Mouse (Mus musculus): ENCODE data around the gene Caln1.

Gene Caln1

DNA sequence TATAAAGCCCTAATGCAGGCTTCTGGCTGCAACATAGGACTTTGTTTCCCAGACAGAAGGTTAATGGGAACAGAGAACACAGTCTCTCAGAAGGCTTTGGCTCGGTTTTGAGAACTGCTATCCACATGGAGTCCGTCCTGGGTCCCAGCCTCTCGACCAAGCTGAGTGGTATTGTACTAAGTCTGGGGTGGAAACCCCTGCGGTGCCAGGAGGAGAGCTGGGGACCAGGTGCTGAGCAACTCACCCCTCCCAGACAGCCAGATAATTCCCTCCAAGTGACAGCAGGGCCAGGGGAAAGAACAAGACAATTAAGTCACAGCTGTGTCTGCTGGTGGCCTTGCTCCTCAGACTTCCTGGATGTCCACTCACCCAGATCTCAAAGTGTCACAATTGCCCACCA is 339.4 kb downstream of the Caln1 start:
- TF ChIP-seq CTCF (conservative IDR thresholded peaks at IDR 0.05; ENCODE audit: low read length), result no peak
- no peak for TF ChIP-seq NANOG (IDR thresholded peaks at IDR 0.05; ENCODE audit: borderline replicate concordance, low read length)
- TF ChIP-seq POU5F1 (IDR thresholded peaks at IDR 0.05; ENCODE audit: borderline replicate concordance, low read length), result no peak

DNA sequence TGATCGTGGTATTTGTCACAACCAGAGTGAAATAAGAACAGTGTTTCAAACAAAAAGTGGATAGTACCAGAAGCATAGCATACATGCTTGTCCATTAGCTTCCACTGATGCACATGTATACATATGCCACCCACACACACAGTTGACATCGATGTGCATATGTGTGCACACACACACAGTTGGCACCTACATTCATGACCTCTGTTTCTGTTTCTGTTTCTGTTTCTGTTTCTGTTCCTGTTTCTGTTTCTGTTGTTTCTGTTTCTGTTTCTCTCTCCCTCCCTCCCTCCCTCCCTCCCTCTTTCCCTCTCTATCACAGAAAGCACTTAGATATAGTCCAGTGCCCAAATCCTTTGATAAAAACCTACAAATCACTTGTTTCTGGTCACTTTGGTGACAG is 342.4 kb downstream of the Caln1 start:
- Histone ChIP-seq H3K27me3 (ENCODE audit: insufficient read depth, low read length) (no peaks in the 10 kb centered on the region), H3K36me3 (ENCODE audit: insufficient read depth, low read length) (no peaks in the 10 kb centered on the region), H3K4me1 (replicated peaks; ENCODE audit: low read depth, low read length) (peaks cover 5% of the 10 kb centered on the region), H3K4me3 (replicated peaks; ENCODE audit: low read length) (no peak overlapping the region), H3K9me3 (ENCODE audit: low read length) (peaks cover 6% of the 10 kb centered on the region)
- TF ChIP-seq CTCF (conservative IDR thresholded peaks at IDR 0.05; ENCODE audit: low read length) (no peak), POU5F1 (IDR thresholded peaks at IDR 0.05; ENCODE audit: borderline replicate concordance, low read length) (no peak), NANOG (IDR thresholded peaks at IDR 0.05; ENCODE audit: borderline replicate concordance, low read length) (no peak)

More for the DNA sequence above, 339.4 kb downstream of the Caln1 start:
- peaks cover 5% of the 10 kb centered on the region for H3K4me1 ChIP-seq (replicated peaks; ENCODE audit: low read depth, low read length)
- no peak overlapping the region for H3K4me3 ChIP-seq (replicated peaks; ENCODE audit: low read length)
- peaks cover 6% of the 10 kb centered on the region for H3K9me3 ChIP-seq (ENCODE audit: low read length)
- H3K36me3 ChIP-seq (ENCODE audit: insufficient read depth, low read length), result no peaks in the 10 kb centered on the region
- no peaks in the 10 kb centered on the region for H3K27me3 ChIP-seq (ENCODE audit: insufficient read depth, low read length)

- Histone ChIP-seq H3K27me3 (ENCODE audit: insufficient read depth, low read length) (no peaks in the 10 kb centered on the region), H3K4me3 (replicated peaks; ENCODE audit: low read length) (no peak overlapping the region), H3K36me3 (ENCODE audit: insufficient read depth, low read length) (no peaks in the 10 kb centered on the region), H3K4me1 (replicated peaks; ENCODE audit: low read depth, low read length) (peaks cover 5% of the 10 kb centered on the region), H3K9me3 (ENCODE audit: low read length) (peaks cover 6% of the 10 kb centered on the region)
- TF ChIP-seq POU5F1 (IDR thresholded peaks at IDR 0.05; ENCODE audit: borderline replicate concordance, low read length), result no peak
- no peak for TF ChIP-seq CTCF (conservative IDR thresholded peaks at IDR 0.05; ENCODE audit: low read length)
- TF ChIP-seq NANOG (IDR thresholded peaks at IDR 0.05; ENCODE audit: borderline replicate concordance, low read length), result no peak
These were observed 343.0 kb downstream of the Caln1 start for GRCm38 (mm10) chr5:130712281-130712680.

GRCm38 (mm10) chr5:130715181-130715580 is 345.9 kb downstream of the Caln1 start:
- Histone ChIP-seq H3K36me3 (ENCODE audit: insufficient read depth, low read length) (no peaks in the 10 kb centered on the region), H3K4me1 (replicated peaks; ENCODE audit: low read depth, low read length) (peaks cover 5% of the 10 kb centered on the region), H3K27me3 (ENCODE audit: insufficient read depth, low read length) (no peaks in the 10 kb centered on the region), H3K4me3 (replicated peaks; ENCODE audit: low read length) (no peak overlapping the region), H3K9me3 (ENCODE audit: low read length) (peaks cover 3% of the 10 kb centered on the region)
- TF ChIP-seq POU5F1 (IDR thresholded peaks at IDR 0.05; ENCODE audit: borderline replicate concordance, low read length), result no peak

DNA sequence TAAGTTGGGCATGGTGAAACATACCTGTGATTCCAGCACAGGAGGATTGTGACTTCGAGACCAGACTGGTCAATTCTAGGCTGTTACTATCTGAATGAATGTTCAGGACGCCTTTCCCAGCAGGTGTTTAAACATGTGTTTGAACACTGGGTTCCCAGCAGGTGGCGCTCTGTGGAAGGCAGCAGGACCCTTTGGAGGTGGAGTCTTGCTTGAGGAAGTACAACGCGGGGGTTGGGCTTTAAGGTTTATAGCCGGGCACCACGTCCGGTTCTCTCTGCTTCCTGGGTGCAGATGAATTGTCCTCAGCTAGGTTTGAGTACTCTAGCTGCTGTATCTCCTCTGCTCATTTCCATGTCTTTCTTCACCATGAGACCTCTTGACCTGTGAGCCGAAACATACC is 349.1 kb downstream of the Caln1 start:
- no peaks in the 10 kb centered on the region for H3K36me3 ChIP-seq (ENCODE audit: insufficient read depth, low read length)
- TF ChIP-seq CTCF (conservative IDR thresholded peaks at IDR 0.05; ENCODE audit: low read length) (peak; percentile 27; the same call in 1 of the 2 replicates), NANOG (IDR thresholded peaks at IDR 0.05; ENCODE audit: borderline replicate concordance, low read length) (no peak)
- no peaks in the 10 kb centered on the region for H3K9me3 ChIP-seq (ENCODE audit: low read length)
- no peak overlapping the region for H3K4me3 ChIP-seq (replicated peaks; ENCODE audit: low read length)
- H3K27me3 ChIP-seq (ENCODE audit: insufficient read depth, low read length), result no peaks in the 10 kb centered on the region
- H3K4me1 ChIP-seq (replicated peaks; ENCODE audit: low read depth, low read length), result no peaks in the 10 kb centered on the region

DNA sequence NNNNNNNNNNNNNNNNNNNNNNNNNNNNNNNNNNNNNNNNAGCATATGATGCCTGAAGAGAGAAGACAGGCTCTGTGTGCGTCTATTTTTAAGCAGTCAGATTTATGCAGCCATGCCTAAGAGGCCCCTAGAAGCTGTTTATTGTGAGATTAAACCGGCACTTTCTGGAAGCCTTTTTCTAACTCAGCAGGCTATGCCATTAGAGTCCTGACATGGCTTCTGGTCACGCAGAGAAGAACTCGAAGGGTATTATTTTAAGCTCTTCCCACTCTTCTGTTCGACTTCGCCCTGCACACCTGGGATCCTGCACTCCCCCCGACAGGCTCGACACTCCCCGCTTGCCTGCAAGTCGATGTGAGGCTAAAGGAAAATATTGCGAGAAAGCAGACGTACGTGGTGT is 372.9 kb downstream of the Caln1 start:
- H3K9me3 ChIP-seq (ENCODE audit: low read length), result no peaks in the 10 kb centered on the region
- no peaks in the 10 kb centered on the region for H3K4me1 ChIP-seq (replicated peaks; ENCODE audit: low read depth, low read length)
- no peaks in the 10 kb centered on the region for H3K27me3 ChIP-seq (ENCODE audit: insufficient read depth, low read length)
- no peaks in the 10 kb centered on the region for H3K36me3 ChIP-seq (ENCODE audit: insufficient read depth, low read length)
- H3K4me3 ChIP-seq (replicated peaks; ENCODE audit: low read length), result no peak overlapping the region
- no peak for TF ChIP-seq POU5F1 (IDR thresholded peaks at IDR 0.05; ENCODE audit: borderline replicate concordance, low read length)
- no peak for TF ChIP-seq CTCF (conservative IDR thresholded peaks at IDR 0.05; ENCODE audit: low read length)
- no peak for TF ChIP-seq NANOG (IDR thresholded peaks at IDR 0.05; ENCODE audit: borderline replicate concordance, low read length)

DNA sequence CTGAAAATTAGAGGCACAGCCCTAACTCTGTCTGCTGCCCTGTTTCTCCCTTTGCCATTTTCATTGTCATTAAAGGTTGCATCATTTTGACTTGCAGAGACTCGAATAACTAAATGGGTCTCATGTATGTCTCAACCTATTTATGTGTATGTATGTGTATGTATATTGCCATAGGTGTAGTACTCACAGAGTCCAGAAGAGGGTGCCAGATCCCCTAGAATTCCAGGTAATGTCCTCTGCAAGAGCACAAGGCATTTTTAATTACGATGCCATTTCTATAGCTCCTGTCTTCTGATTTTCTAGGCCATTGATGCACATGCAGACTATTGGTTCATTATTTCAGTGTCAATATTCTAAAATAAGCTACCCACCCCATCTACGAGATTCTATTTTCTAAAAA is 388.3 kb downstream of the Caln1 start:
- Histone ChIP-seq H3K4me1 (replicated peaks; ENCODE audit: low read depth, low read length) (0 out of 2 replicates have a peak, but pooled peaks cover 3% of the 10 kb centered on the region), H3K9me3 (ENCODE audit: low read length) (no peaks in the 10 kb centered on the region), H3K36me3 (ENCODE audit: insufficient read depth, low read length) (no peaks in the 10 kb centered on the region), H3K27me3 (ENCODE audit: insufficient read depth, low read length) (no peaks in the 10 kb centered on the region), H3K4me3 (replicated peaks; ENCODE audit: low read length) (no peak overlapping the region)
- TF ChIP-seq CTCF (conservative IDR thresholded peaks at IDR 0.05; ENCODE audit: low read length) (peak; percentile 97), NANOG (IDR thresholded peaks at IDR 0.05; ENCODE audit: borderline replicate concordance, low read length) (no peak), POU5F1 (IDR thresholded peaks at IDR 0.05; ENCODE audit: borderline replicate concordance, low read length) (no peak)

DNA sequence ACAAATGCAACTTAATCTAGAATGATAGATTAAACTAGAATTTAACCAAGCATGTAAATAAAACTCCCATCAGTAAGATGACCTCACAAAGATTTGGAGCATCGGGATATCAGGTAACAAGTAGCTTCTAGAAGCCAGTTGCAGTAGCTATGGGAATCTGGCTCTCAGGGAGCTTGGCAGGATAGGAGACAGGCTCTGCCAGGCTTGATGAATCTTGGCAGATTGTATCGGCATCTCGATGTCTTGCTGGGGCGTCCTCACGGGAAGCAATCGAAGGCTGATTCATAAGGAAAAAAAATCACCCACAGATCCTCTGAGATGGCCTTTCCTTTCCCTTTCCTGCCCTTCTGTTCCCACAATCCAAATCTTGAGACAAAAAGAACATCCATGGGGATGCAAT is 396.5 kb downstream of the Caln1 start:
- no peaks in the 10 kb centered on the region for H3K27me3 ChIP-seq (ENCODE audit: insufficient read depth, low read length)
- 0 out of 2 replicates have a peak, but pooled peaks cover 3% of the 10 kb centered on the region for H3K4me1 ChIP-seq (replicated peaks; ENCODE audit: low read depth, low read length)
- H3K4me3 ChIP-seq (replicated peaks; ENCODE audit: low read length), result no peak overlapping the region
- H3K36me3 ChIP-seq (ENCODE audit: insufficient read depth, low read length), result no peaks in the 10 kb centered on the region
- H3K9me3 ChIP-seq (ENCODE audit: low read length), result peaks cover 29% of the 10 kb centered on the region
- TF ChIP-seq CTCF (conservative IDR thresholded peaks at IDR 0.05; ENCODE audit: low read length) (no peak), POU5F1 (IDR thresholded peaks at IDR 0.05; ENCODE audit: borderline replicate concordance, low read length) (no peak), NANOG (IDR thresholded peaks at IDR 0.05; ENCODE audit: borderline replicate concordance, low read length) (no peak)

DNA sequence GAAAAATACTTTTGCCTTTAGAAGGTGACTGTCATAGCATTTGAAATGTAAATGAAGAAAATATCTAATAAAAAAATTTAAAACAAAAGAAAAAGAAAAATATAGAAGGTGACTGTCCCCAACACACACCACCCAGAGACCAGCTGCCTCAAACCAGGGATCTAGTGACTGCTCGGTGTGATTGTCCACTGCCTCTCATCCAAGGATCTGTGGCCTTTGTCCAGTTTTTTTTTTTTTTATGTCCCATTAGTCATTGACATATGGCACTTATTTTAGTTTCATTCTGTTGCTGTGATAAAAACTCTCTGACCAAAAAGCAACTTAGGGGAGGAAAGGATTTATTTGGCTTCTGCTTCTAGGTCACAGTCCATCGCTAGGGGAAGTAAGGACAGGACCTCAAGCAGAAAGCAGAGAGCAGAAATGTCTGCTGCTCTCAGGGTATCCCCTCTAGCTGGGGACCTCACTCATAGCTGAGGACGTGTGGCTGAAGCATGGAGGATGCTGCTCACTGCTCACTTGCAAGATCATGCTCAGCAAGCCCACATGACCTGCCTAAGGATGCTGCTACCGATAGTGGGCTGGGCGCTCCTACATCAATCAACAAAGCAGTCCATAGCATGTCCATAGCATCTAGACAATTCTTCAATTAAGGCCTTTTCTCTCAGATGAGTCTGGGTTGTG is 401.9 kb downstream of the Caln1 start:
- TF ChIP-seq CTCF (conservative IDR thresholded peaks at IDR 0.05; ENCODE audit: low read length) (no peak), NANOG (IDR thresholded peaks at IDR 0.05; ENCODE audit: borderline replicate concordance, low read length) (no peak), POU5F1 (IDR thresholded peaks at IDR 0.05; ENCODE audit: borderline replicate concordance, low read length) (no peak)
- H3K27me3 ChIP-seq (ENCODE audit: insufficient read depth, low read length), result no peaks in the 10 kb centered on the region
- no peak overlapping the region for H3K4me3 ChIP-seq (replicated peaks; ENCODE audit: low read length)
- H3K4me1 ChIP-seq (replicated peaks; ENCODE audit: low read depth, low read length), result no peaks in the 10 kb centered on the region
- no peaks in the 10 kb centered on the region for H3K36me3 ChIP-seq (ENCODE audit: insufficient read depth, low read length)
- peaks cover 29% of the 10 kb centered on the region for H3K9me3 ChIP-seq (ENCODE audit: low read length)

Data from E14TG2a.4 (cell line).